Comparison of ENCODE assay signal across 8 mouse cellular contexts in genomic region chr15:99259167-99259729, GRCm38 (mm10). TPM values are rescaled to one million over a fixed set of nuclear protein-coding genes. Genes with fewer than 3 reads are reported as not detected.
A peak's percentile ranks its signal among the peaks of the same experiment; 100 is the strongest.
DNase-seq lines count a peak whose midpoint lies in the region; ATAC-seq and TF ChIP-seq lines count a peak whose summit lies in the region.

No protein-coding gene starts in this region.

- intact Hi-C loops in left cerebral cortex, postnatal 14 days (cut with DNase I), result no loop called here

- peak overlapping the region; percentile 26 for H3K4me3 ChIP-seq in cerebellum, adult 2 months (replicated peaks; ENCODE audit: insufficient read depth, low read depth, low read length)
- peak overlapping the region; percentile 45 for H3K4me3 ChIP-seq in embryonic facial prominence, embryonic 10.5 days
- H3K4me3 ChIP-seq in midbrain, embryonic 10.5 days, result peak overlapping the region; percentile 39

- no peak for DNase-seq in cerebellum, adult 2 months
- no peak for DNase-seq in cerebellum, adult 11-12 months
- no peak for DNase-seq in embryonic facial prominence, embryonic 10.5 days (ENCODE audit: low spot score)
- no peak for DNase-seq in midbrain, embryonic 10.5 days (ENCODE audit: low spot score)
- DNase-seq in left cerebral cortex, postnatal 14 days (ENCODE audit: low spot score in 2 of 2), result no peak
- DNase-seq in frontal cortex, adult 2 months (ENCODE audit: extremely low spot score in 1 of 2, low spot score in 1 of 2), result no peak

- no peaks in the 10 kb centered on the region for H3K9me3 ChIP-seq in embryonic facial prominence, embryonic 10.5 days
- no peaks in the 10 kb centered on the region for H3K9me3 ChIP-seq in midbrain, embryonic 10.5 days (replicated peaks)

- H3K27me3 ChIP-seq in cerebellum, adult 2 months (ENCODE audit: control insufficient read depth, insufficient read depth, low read length), result no peaks in the 10 kb centered on the region
- no peaks in the 10 kb centered on the region for H3K27me3 ChIP-seq in embryonic facial prominence, embryonic 10.5 days (replicated peaks; ENCODE audit: low read depth, poor library complexity, severe bottlenecking)
- H3K27me3 ChIP-seq in midbrain, embryonic 10.5 days (ENCODE audit: low read depth, poor library complexity, severe bottlenecking), result no peaks in the 10 kb centered on the region

- peak; percentile 46 for ATAC-seq in inflammation-experienced regulatory T-cells, adult 6 months
- ATAC-seq in erythroid progenitor cell, adult 5-6 weeks (replicated peaks; ENCODE audit: low FRiP score, poor library complexity, severe bottlenecking), result no peak

- H3K27ac ChIP-seq in cerebellum, adult 2 months (ENCODE audit: insufficient read depth, low read length), result no peak overlapping the region
- peak overlapping the region; percentile 54; the same call in 1 of the 2 replicates for H3K27ac ChIP-seq in embryonic facial prominence, embryonic 10.5 days (replicated peaks)
- peak overlapping the region; percentile 67 for H3K27ac ChIP-seq in midbrain, embryonic 10.5 days (replicated peaks)

- no peaks in the 10 kb centered on the region for H3K4me1 ChIP-seq in cerebellum, adult 2 months (ENCODE audit: control insufficient read depth, insufficient read depth, low read length)
- peaks cover 23% of the 10 kb centered on the region for H3K4me1 ChIP-seq in embryonic facial prominence, embryonic 10.5 days
- peaks cover 13% of the 10 kb centered on the region for H3K4me1 ChIP-seq in midbrain, embryonic 10.5 days

- TF ChIP-seq POLR2A in cerebellum, adult 2 months (IDR thresholded peaks at IDR 0.05; ENCODE audit: borderline replicate concordance, insufficient read depth, low read length), result no peak

- no peak for TF ChIP-seq CTCF in cerebellum, adult 2 months (IDR thresholded peaks at IDR 0.05; ENCODE audit: borderline replicate concordance, insufficient read depth, low read depth, low read length)

- no peaks in the 10 kb centered on the region for H3K36me3 ChIP-seq in embryonic facial prominence, embryonic 10.5 days (replicated peaks)
- no peaks in the 10 kb centered on the region for H3K36me3 ChIP-seq in midbrain, embryonic 10.5 days

- WGBS in cerebellum, adult 2 months, result 68% methylated on average over 8 of the region's 8 CpGs
- WGBS in embryonic facial prominence, embryonic 10.5 days, result 67% methylated on average over 8 of the region's 8 CpGs
- 71% methylated on average over 8 of the region's 8 CpGs for WGBS in midbrain, embryonic 10.5 days

RNA-seq across cellular contexts. Expression of gene Mcrs1, which starts 7.5 kb away (rescaled TPM):
- polyA plus RNA-seq in cerebellum, adult 2 months (2012; rRNA removed), result 84.9 and 94.4 TPM in 2 replicates
- polyA plus RNA-seq in embryonic facial prominence, embryonic 10.5 days (2016; fragmentation: Nextera tagmentation; extraction: Ambion mirVana), result 185 and 189 TPM in 2 replicates
- polyA plus RNA-seq in inflammation-experienced regulatory T-cells, adult 6 months (2017; shearing (Covaris generic)), result 10 to 100 TPM; 48.4 to 56.9 (median 49.1) TPM
- 202 and 215 TPM in 2 replicates for polyA plus RNA-seq in midbrain, embryonic 10.5 days (2016; fragmentation: Nextera tagmentation; extraction: Ambion mirVana)
- total RNA-seq in left cerebral cortex, postnatal 14 days (2021), result 10 to 100 TPM; 93.7 to 99.6 TPM
- total RNA-seq in erythroid progenitor cell, adult 5-6 weeks (2015; ENCODE audit: low replicate concordance), result 18.4 and 26.4 TPM in 2 replicates
- total RNA-seq in erythroid progenitor cell, adult 5-6 weeks (2017; ENCODE audit: low replicate concordance), result 13.4 and 15.5 TPM in 2 replicates
- polyA plus RNA-seq in frontal cortex, adult 2 months (2012; rRNA removed), result 121 and 122 TPM in 2 replicates

RNA-seq across cellular contexts. Expression of gene Kcnh3, which starts 34.6 kb away (rescaled TPM):
- polyA plus RNA-seq in cerebellum, adult 2 months (2012; rRNA removed), result 5.0 and 7.0 TPM in 2 replicates
- polyA plus RNA-seq in embryonic facial prominence, embryonic 10.5 days (2016; fragmentation: Nextera tagmentation; extraction: Ambion mirVana), result 0.25 TPM in 2 replicates
- polyA plus RNA-seq in inflammation-experienced regulatory T-cells, adult 6 months (2017; shearing (Covaris generic)), result not detected
- 0.07 TPM in 1 of 2 replicates, not detected in the other for polyA plus RNA-seq in midbrain, embryonic 10.5 days (2016; fragmentation: Nextera tagmentation; extraction: Ambion mirVana)
- 100 to 1,000 TPM; 161 to 175 TPM for total RNA-seq in left cerebral cortex, postnatal 14 days (2021)
- not detected in 2 replicates for total RNA-seq in erythroid progenitor cell, adult 5-6 weeks (2015; ENCODE audit: low replicate concordance)
- not detected in 2 replicates for total RNA-seq in erythroid progenitor cell, adult 5-6 weeks (2017; ENCODE audit: low replicate concordance)
- polyA plus RNA-seq in frontal cortex, adult 2 months (2012; rRNA removed), result 166 and 196 TPM in 2 replicates

RNA-seq across cellular contexts. Expression of gene Prpf40b, which starts 35.6 kb away (rescaled TPM):
- polyA plus RNA-seq in cerebellum, adult 2 months (2012; rRNA removed), result 141 and 152 TPM in 2 replicates
- 72.3 and 76.1 TPM in 2 replicates for polyA plus RNA-seq in embryonic facial prominence, embryonic 10.5 days (2016; fragmentation: Nextera tagmentation; extraction: Ambion mirVana)
- polyA plus RNA-seq in inflammation-experienced regulatory T-cells, adult 6 months (2017; shearing (Covaris generic)), result 10 to 100 TPM in 2 of 3 experiments, 1 to 10 TPM in 1; 1.6 to 14.9 (median 10.3) TPM
- polyA plus RNA-seq in midbrain, embryonic 10.5 days (2016; fragmentation: Nextera tagmentation; extraction: Ambion mirVana), result 61.2 and 70.7 TPM in 2 replicates
- 10 to 100 TPM; 95.4 to 99.5 TPM for total RNA-seq in left cerebral cortex, postnatal 14 days (2021)
- 4.0 TPM in 1 of 2 replicates, not detected in the other for total RNA-seq in erythroid progenitor cell, adult 5-6 weeks (2015; ENCODE audit: low replicate concordance)
- total RNA-seq in erythroid progenitor cell, adult 5-6 weeks (2017; ENCODE audit: low replicate concordance), result 1.0 TPM in 1 of 2 replicates, not detected in the other
- 163 and 182 TPM in 2 replicates for polyA plus RNA-seq in frontal cortex, adult 2 months (2012; rRNA removed)

RNA-seq across cellular contexts. Expression of gene Fam186b, which starts 36.4 kb away (rescaled TPM):
- 1.1 and 1.9 TPM in 2 replicates for polyA plus RNA-seq in cerebellum, adult 2 months (2012; rRNA removed)
- 0.30 TPM in 1 of 2 replicates, not detected in the other for polyA plus RNA-seq in embryonic facial prominence, embryonic 10.5 days (2016; fragmentation: Nextera tagmentation; extraction: Ambion mirVana)
- polyA plus RNA-seq in inflammation-experienced regulatory T-cells, adult 6 months (2017; shearing (Covaris generic)), result under 1 TPM in 2 of 3 experiments, not detected in 1; 0.29 to 0.48 TPM
- polyA plus RNA-seq in midbrain, embryonic 10.5 days (2016; fragmentation: Nextera tagmentation; extraction: Ambion mirVana), result 0.11 and 0.19 TPM in 2 replicates
- 1 to 10 TPM; 1.7 to 2.2 TPM for total RNA-seq in left cerebral cortex, postnatal 14 days (2021)
- not detected in 2 replicates for total RNA-seq in erythroid progenitor cell, adult 5-6 weeks (2015; ENCODE audit: low replicate concordance)
- not detected in 2 replicates for total RNA-seq in erythroid progenitor cell, adult 5-6 weeks (2017; ENCODE audit: low replicate concordance)
- polyA plus RNA-seq in frontal cortex, adult 2 months (2012; rRNA removed), result 1.5 and 1.7 TPM in 2 replicates

Comparison
In these comparisons a context has a peak if more than half of its experiments do, and no peak if none do; other contexts are left out.
1. RNA of gene Kcnh3, which starts 34.6 kb away (polyA plus RNA-seq): 166 to 196 TPM in frontal cortex, adult 2 months; 5.0 to 7.0 TPM in cerebellum, adult 2 months, 0.25 TPM in embryonic facial prominence, embryonic 10.5 days, not detected in inflammation-experienced regulatory T-cells, adult 6 months and 0.07 TPM in midbrain, embryonic 10.5 days; every median in the first group is over 10 times any median in the second.
2. Peak in every context shown above with its lines, with median percentiles within 50 percentile points of each other: H3K4me3 ChIP-seq.